Mouse (Mus musculus) CH12.LX (cell line): ENCODE data around the gene Dio3.

Source experiments
- BHLHE40 ChIP-seq: IDR thresholded peaks from 2 replicates; pipeline ENCODE4 v1.6.1; 2011; ENCODE audit warnings: mild to moderate bottlenecking, low read depth, low read length, improper control_type of control experiment
- CTCF ChIP-seq, 2 experiments: IDR thresholded peaks in 1 of 2; conservative IDR thresholded peaks in 1 of 2; 2 replicates each; pipeline ENCODE4 v1.5.1; 2011 to 2012; ENCODE audit warnings: low read depth in 2 of 2, low read length in 2 of 2, improper control_type of control experiment in 1 of 2, inconsistent platforms in 1 of 2, mild to moderate bottlenecking in 1 of 2, moderate library complexity in 1 of 2
- ELF1 ChIP-seq: IDR thresholded peaks from 2 replicates; pipeline ENCODE4 v1.6.1; 2014; ENCODE audit warnings: low read depth, mild to moderate bottlenecking, inconsistent platforms, low read length, improper control_type of control experiment
- MAX ChIP-seq: IDR thresholded peaks from 2 replicates; pipeline ENCODE4 v1.6.1; 2011; ENCODE audit warnings: low read length, improper control_type of control experiment
- POLR2A ChIP-seq: IDR thresholded peaks from 2 replicates; pipeline ENCODE4 v1.6.1; 2011; ENCODE audit warnings: low read depth, mild to moderate bottlenecking, improper control_type of control experiment, low read length
- TCF12 ChIP-seq: IDR thresholded peaks from 2 replicates; pipeline ENCODE4 v1.6.1; 2014; ENCODE audit warnings: low read depth, mild to moderate bottlenecking, inconsistent platforms, low read length, improper control_type of control experiment
- ZMIZ1 ChIP-seq: IDR thresholded peaks from 2 replicates; pipeline ENCODE4 v1.6.1; 2012; ENCODE audit warnings: low read depth, mild to moderate bottlenecking, inconsistent platforms, low read length, improper control_type of control experiment

DNA sequence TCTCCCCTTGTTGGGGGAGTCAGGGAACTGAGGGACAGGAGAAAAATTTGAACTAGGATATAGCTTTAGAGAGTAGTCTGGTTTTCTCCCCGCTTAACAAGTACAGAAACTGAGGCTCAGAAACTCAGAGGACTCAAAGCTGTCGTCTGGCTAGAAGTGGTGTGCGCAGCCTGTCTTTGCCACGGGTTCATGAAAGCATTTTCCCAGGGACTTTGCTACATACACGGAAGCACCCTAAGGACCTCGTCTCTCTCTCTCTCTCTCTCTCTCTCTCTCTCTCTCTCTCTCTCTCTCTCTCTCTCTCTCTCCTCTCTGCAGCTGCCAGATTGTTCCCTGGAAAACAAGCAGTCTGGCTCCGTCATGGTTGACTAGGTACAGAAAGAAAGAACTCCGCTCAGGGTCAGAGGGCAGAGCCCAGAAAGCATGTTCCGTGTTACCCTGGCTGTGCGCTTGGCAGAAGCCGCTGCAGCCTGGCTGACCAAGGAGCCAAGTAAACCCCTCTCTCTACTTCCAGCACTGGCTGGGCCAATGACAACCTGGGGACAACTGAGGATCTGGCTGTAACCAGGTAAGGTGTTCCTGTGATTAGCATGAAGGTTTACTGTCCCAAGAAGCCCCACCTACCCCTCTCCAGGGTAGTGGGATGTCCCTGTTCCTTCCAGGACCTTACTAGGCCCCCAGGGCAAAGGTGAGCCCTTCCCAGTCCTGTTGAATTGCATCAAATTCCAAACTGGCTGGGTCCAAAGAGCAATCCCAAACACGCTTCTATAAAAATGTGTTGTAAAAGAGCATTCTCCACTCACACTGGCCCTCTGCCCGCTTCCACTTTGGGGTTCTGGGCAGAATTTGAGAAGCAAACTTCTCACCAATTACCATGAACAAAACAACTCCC is 46.9 kb upstream of the Dio3 start:
- TF ChIP-seq POLR2A (no peak), CTCF (conservative IDR thresholded peaks at IDR 0.05 in 1 of 2, IDR thresholded peaks at IDR 0.05 in 1 of 2; ENCODE audit: low read depth in 2 of 2, low read length in 2 of 2) (no peak), TCF12 (no peak), ZMIZ1 (no peak), ELF1 (no peak), BHLHE40 (no peak), MAX (no peak)
